Mouse (Mus musculus) MEL (cell line): ENCODE data around the gene Ddx18.

Experiments
- BHLHE40 ChIP-seq: IDR thresholded peaks from 2 replicates; pipeline ENCODE4 v1.6.1; 2012; ENCODE audit warnings: low read depth, mild to moderate bottlenecking, inconsistent platforms, low read length, improper control_type of control experiment, borderline replicate concordance
- CTCF ChIP-seq, 3 experiments: IDR thresholded peaks in 2 of 3; conservative IDR thresholded peaks in 1 of 3; 2 replicates each; pipeline ENCODE4 v1.5.1; 2011 to 2012; ENCODE audit warnings: low read length in 3 of 3, low read depth in 2 of 3, mild to moderate bottlenecking in 2 of 3, improper control_type of control experiment in 1 of 3, inconsistent platforms in 1 of 3, mixed read lengths in 1 of 3, moderate library complexity in 1 of 3; ENCODE audit not compliant: control insufficient read depth in 1 of 3, insufficient read depth in 1 of 3, poor library complexity in 1 of 3, severe bottlenecking in 1 of 3
- EP300 ChIP-seq, 2 experiments: IDR thresholded peaks; 2 replicates each; pipeline ENCODE4 v1.6.1; 2011; ENCODE audit warnings: improper control_type of control experiment in 2 of 2, low read length in 2 of 2, low read depth in 1 of 2, mild to moderate bottlenecking in 1 of 2
- MAZ ChIP-seq: IDR thresholded peaks from 2 replicates; pipeline ENCODE4 v1.6.1; 2012; ENCODE audit warnings: low read depth, mild to moderate bottlenecking, inconsistent platforms, low read length, improper control_type of control experiment
- NELFE ChIP-seq: IDR thresholded peaks from 2 replicates; pipeline ENCODE4 v1.6.1; 2011; ENCODE audit warnings: low read depth, low read length, improper control_type of control experiment
- NRF1 ChIP-seq: IDR thresholded peaks from 2 replicates; pipeline ENCODE4 v1.6.1; 2014; ENCODE audit warnings: low read depth, mild to moderate bottlenecking, inconsistent platforms, low read length, improper control_type of control experiment, moderate library complexity; ENCODE audit not compliant: poor library complexity, insufficient read depth, severe bottlenecking
- POLR2A ChIP-seq, 2 experiments: IDR thresholded peaks; 2 replicates each; pipeline ENCODE4 v1.6.1; 2011 to 2012; ENCODE audit warnings: low read length in 2 of 2, mild to moderate bottlenecking in 2 of 2, control low read depth in 1 of 2, improper control_type of control experiment in 1 of 2, low read depth in 1 of 2, moderate library complexity in 1 of 2; ENCODE audit not compliant: control insufficient read depth in 1 of 2, insufficient read depth in 1 of 2, poor library complexity in 1 of 2
- POLR2AphosphoS2 ChIP-seq: IDR thresholded peaks from 2 replicates; pipeline ENCODE4 v1.6.1; 2011; ENCODE audit warnings: low read length, improper control_type of control experiment
- SIN3A ChIP-seq: IDR thresholded peaks from 2 replicates; pipeline ENCODE4 v1.6.1; 2012; ENCODE audit warnings: low read length, improper control_type of control experiment, inconsistent platforms
- USF1 ChIP-seq: IDR thresholded peaks from 2 replicates; pipeline ENCODE4 v1.6.1; 2014; ENCODE audit warnings: low read depth, mild to moderate bottlenecking, inconsistent platforms, low read length, improper control_type of control experiment, moderate library complexity
- ZMIZ1 ChIP-seq: IDR thresholded peaks from 2 replicates; pipeline ENCODE4 v1.6.1; 2012; ENCODE audit warnings: low read depth, mild to moderate bottlenecking, inconsistent platforms, low read length, improper control_type of control experiment, moderate library complexity

- no peak for TF ChIP-seq CTCF (IDR thresholded peaks at IDR 0.05 in 2 of 3, conservative IDR thresholded peaks at IDR 0.05 in 1 of 3; ENCODE audit: control insufficient read depth in 1 of 3, insufficient read depth in 1 of 3, low read depth in 2 of 3, low read length in 3 of 3, poor library complexity in 1 of 3, severe bottlenecking in 1 of 3)
- no peak for TF ChIP-seq POLR2AphosphoS2
- no peak for TF ChIP-seq MAZ
- no peak for TF ChIP-seq NRF1
- no peak for TF ChIP-seq EP300 (IDR thresholded peaks at IDR 0.05; ENCODE audit: low read depth in 1 of 2, low read length in 2 of 2)
- TF ChIP-seq POLR2A (IDR thresholded peaks at IDR 0.05; ENCODE audit: control insufficient read depth in 1 of 2, insufficient read depth in 1 of 2, low read depth in 1 of 2, low read length in 2 of 2, poor library complexity in 1 of 2): no peak
- TF ChIP-seq BHLHE40: no peak
- TF ChIP-seq SIN3A: no peak
- TF ChIP-seq NELFE: no peak
- no peak for TF ChIP-seq USF1
- TF ChIP-seq ZMIZ1: no peak
Measured at GRCm38 (mm10) chr1:121548667-121549066, 19.1 kb downstream of the Ddx18 start.
